Mouse (Mus musculus) embryonic facial prominence, embryonic 12.5 days (tissue): ENCODE results near the gene H6pd. TPM values are rescaled to one million over a fixed set of nuclear protein-coding genes. Genes with fewer than 3 reads are reported as not detected.
"Not testable (repeated sequence)": the region's sequence is repeated elsewhere in the genome, so short reads cannot be mapped to it uniquely, and the experiment has no call there.

Experiments used
- ATAC-seq: fragments of 200-750 bp; cut with Nextera tagmentation; 2 replicates; pipeline ENCODE4 v1.8.0; 2017; ENCODE audit not compliant: insufficient number of reproducible peaks, insufficient read depth, low FRiP score, low TSS enrichment
- H3K27ac ChIP-seq: fragments of 300-500 bp; sonication (generic); 2 replicates; pipeline ENCODE4 v1.5.1; 2016; ENCODE audit warnings: mild to moderate bottlenecking
- H3K27me3 ChIP-seq: fragments of 300-500 bp; sonication (generic); 2 replicates; pipeline ENCODE4 v1.6.1; 2016; ENCODE audit warnings: mild to moderate bottlenecking, moderate library complexity
- H3K36me3 ChIP-seq: fragments of 300-500 bp; sonication (generic); 2 replicates; pipeline ENCODE4 v1.6.1; 2016; ENCODE audit warnings: mild to moderate bottlenecking
- H3K4me1 ChIP-seq: fragments of 300-500 bp; sonication (generic); 2 replicates; pipeline ENCODE4 v1.6.1; 2016
- H3K4me2 ChIP-seq: fragments of 300-500 bp; sonication (generic); replicated peaks from 2 replicates; pipeline ENCODE4 v1.6.1; 2016; ENCODE audit warnings: mild to moderate bottlenecking, moderate library complexity
- H3K4me3 ChIP-seq: fragments of 300-500 bp; sonication (generic); 2 replicates; pipeline ENCODE4 v1.5.1; 2016; ENCODE audit warnings: mild to moderate bottlenecking
- H3K9ac ChIP-seq: fragments of 300-500 bp; sonication (generic); 2 replicates; pipeline ENCODE4 v1.6.1; 2016; ENCODE audit warnings: mild to moderate bottlenecking, moderate library complexity
- H3K9me3 ChIP-seq: fragments of 300-500 bp; sonication (generic); 2 replicates; pipeline ENCODE4 v1.6.1; 2016; ENCODE audit warnings: mild to moderate bottlenecking, moderate library complexity
- WGBS: fragments of 180-500 bp; shearing (Covaris S2); methylation state at CpG from one replicate; pipeline ENCODE4 v1.1.7; 2016; 5-methylcytosine and 5-hydroxymethylcytosine counted together
- polyA plus RNA-seq: library from polyadenylated mRNA; unstranded; fragments of >200 nt; fragmentation: Nextera tagmentation; extraction: Ambion mirVana; gene quantifications from 2 replicates; pipeline ENCODE4 v1.2.1, GENCODE M21; 2016

The H6pd gene
- polyA plus RNA-seq, 1 experiment from 2014 or later, result 8.4 TPM

- H3K4me2 ChIP-seq, H3K4me1 ChIP-seq, H3K27ac ChIP-seq, ATAC-seq, H3K27me3 ChIP-seq, H3K4me3 ChIP-seq, H3K9me3 ChIP-seq, H3K9ac ChIP-seq, H3K36me3 ChIP-seq: not testable (repeated sequence)
- WGBS, result 68% methylated on average over 1 of the region's 1 CpGs
Measured at GRCm38 (mm10) chr4:150040856-150041255, 32.0 kb upstream of the H6pd start.

- Histone ChIP-seq H3K4me3 (no peak overlapping the region), H3K4me1 (no peaks in the 10 kb centered on the region), H3K36me3 (no peaks in the 10 kb centered on the region), H3K27ac (no peak overlapping the region), H3K9me3 (no peaks in the 10 kb centered on the region), H3K9ac (no peak overlapping the region), H3K27me3 (peaks cover 8% of the 10 kb centered on the region), H3K4me2 (no peak overlapping the region)
- ATAC-seq, result no peak
- WGBS, result 75% methylated on average over 9 of the region's 9 CpGs
Measured at GRCm38 (mm10) chr4:150040003-150040581, 31.3 kb upstream of the H6pd start.

- Histone ChIP-seq H3K9me3 (no peaks in the 10 kb centered on the region), H3K36me3 (no peaks in the 10 kb centered on the region), H3K4me2 (no peak overlapping the region), H3K4me3 (no peak overlapping the region), H3K27me3 (peaks cover 24% of the 10 kb centered on the region), H3K27ac (no peak overlapping the region), H3K9ac (no peak overlapping the region), H3K4me1 (peaks cover 2% of the 10 kb centered on the region; the same call in 1 of the 2 replicates)
- no peak for ATAC-seq
- WGBS, result 87% methylated on average over 7 of the region's 7 CpGs
Measured at GRCm38 (mm10) chr4:150038533-150038932, 29.7 kb upstream of the H6pd start.

- no peak overlapping the region for H3K4me3 ChIP-seq
- H3K36me3 ChIP-seq, result no peaks in the 10 kb centered on the region
- peaks cover 14% of the 10 kb centered on the region for H3K4me1 ChIP-seq
- no peak overlapping the region for H3K27ac ChIP-seq
- ATAC-seq, result no peak
- WGBS, result 82% methylated on average over 6 of the region's 6 CpGs
- no peak overlapping the region for H3K9ac ChIP-seq
- no peaks in the 10 kb centered on the region for H3K9me3 ChIP-seq
- no peak overlapping the region for H3K4me2 ChIP-seq
- H3K27me3 ChIP-seq, result peaks cover 47% of the 10 kb centered on the region
Measured at GRCm38 (mm10) chr4:150036094-150036493, 27.3 kb upstream of the H6pd start.

- Histone ChIP-seq H3K27ac (no peak overlapping the region), H3K4me2 (no peak overlapping the region), H3K9ac (no peak overlapping the region), H3K36me3 (no peaks in the 10 kb centered on the region), H3K27me3 (peaks cover 55% of the 10 kb centered on the region), H3K4me1 (peaks cover 20% of the 10 kb centered on the region), H3K4me3 (no peak overlapping the region), H3K9me3 (no peaks in the 10 kb centered on the region)
- ATAC-seq, result no peak
- WGBS, result 14% methylated on average over 10 of the region's 10 CpGs
Measured at GRCm38 (mm10) chr4:150035280-150035679, 26.5 kb upstream of the H6pd start.

GRCm38 (mm10) chr4:150033261-150033671 is 24.4 kb upstream of the H6pd start:
- Histone ChIP-seq H3K27me3 (peaks cover 73% of the 10 kb centered on the region), H3K27ac (no peak overlapping the region), H3K9ac (peak overlapping the region; percentile 19; the same call in 1 of the 2 replicates), H3K9me3 (no peaks in the 10 kb centered on the region), H3K4me3 (peak overlapping the region; percentile 32), H3K4me1 (peaks cover 34% of the 10 kb centered on the region), H3K36me3 (no peaks in the 10 kb centered on the region), H3K4me2 (peak overlapping the region; percentile 59)
- WGBS, result 2% methylated on average over 31 of the region's 31 CpGs
- 0 out of 2 replicates have a peak, but pooled peaks have one; percentile 25 for ATAC-seq

GRCm38 (mm10) chr4:150031234-150031890 is 22.5 kb upstream of the H6pd start:
- Histone ChIP-seq H3K27me3 (peaks cover 93% of the 10 kb centered on the region), H3K9me3 (no peaks in the 10 kb centered on the region), H3K4me3 (peak overlapping the region; percentile 44), H3K36me3 (no peaks in the 10 kb centered on the region), H3K4me2 (peak overlapping the region; percentile 91), H3K4me1 (peaks cover 34% of the 10 kb centered on the region), H3K9ac (no peak overlapping the region), H3K27ac (no peak overlapping the region)
- WGBS, result 13% methylated on average over 14 of the region's 14 CpGs
- ATAC-seq, result no peak

GRCm38 (mm10) chr4:150030449-150031233 is 21.8 kb upstream of the H6pd start:
- no peaks in the 10 kb centered on the region for H3K9me3 ChIP-seq
- no peak overlapping the region for H3K27ac ChIP-seq
- no peak for ATAC-seq
- H3K4me3 ChIP-seq, result peak overlapping the region; percentile 44
- H3K9ac ChIP-seq, result peak overlapping the region; percentile 48
- peaks cover 34% of the 10 kb centered on the region for H3K4me1 ChIP-seq
- H3K36me3 ChIP-seq, result no peaks in the 10 kb centered on the region
- WGBS, result under 1% methylated on average over 28 of the region's 28 CpGs
- H3K4me2 ChIP-seq, result peak overlapping the region; percentile 91
- peaks cover 88% of the 10 kb centered on the region for H3K27me3 ChIP-seq

- Histone ChIP-seq H3K27me3 (peaks cover 82% of the 10 kb centered on the region), H3K9me3 (no peaks in the 10 kb centered on the region), H3K4me1 (peaks cover 34% of the 10 kb centered on the region), H3K27ac (no peak overlapping the region), H3K4me3 (peak overlapping the region; percentile 44), H3K4me2 (peak overlapping the region; percentile 91), H3K9ac (no peak overlapping the region), H3K36me3 (no peaks in the 10 kb centered on the region)
- 3% methylated on average over 11 of the region's 11 CpGs for WGBS
- no peak for ATAC-seq
Measured at GRCm38 (mm10) chr4:150029885-150030284, 21.1 kb upstream of the H6pd start.

- H3K9ac ChIP-seq, result no peak overlapping the region
- H3K27ac ChIP-seq, result no peak overlapping the region
- no peaks in the 10 kb centered on the region for H3K4me1 ChIP-seq
- peaks cover 22% of the 10 kb centered on the region for H3K27me3 ChIP-seq
- WGBS, result 69% methylated on average over 7 of the region's 7 CpGs
- H3K9me3 ChIP-seq, result no peaks in the 10 kb centered on the region
- no peak for ATAC-seq
- no peaks in the 10 kb centered on the region for H3K36me3 ChIP-seq
- H3K4me3 ChIP-seq, result no peak overlapping the region
- H3K4me2 ChIP-seq, result no peak overlapping the region
Measured at GRCm38 (mm10) chr4:150023518-150023917, 14.7 kb upstream of the H6pd start.

GRCm38 (mm10) chr4:150019741-150020380 is 11.0 kb upstream of the H6pd start:
- Histone ChIP-seq H3K4me2 (no peak overlapping the region), H3K9ac (no peak overlapping the region), H3K9me3 (no peaks in the 10 kb centered on the region), H3K27me3 (peaks cover 4% of the 10 kb centered on the region; the same call in 1 of the 2 replicates), H3K36me3 (no peaks in the 10 kb centered on the region), H3K4me3 (no peak overlapping the region), H3K4me1 (no peaks in the 10 kb centered on the region), H3K27ac (no peak overlapping the region)
- ATAC-seq, result no peak
- WGBS, result 85% methylated on average over 15 of the region's 15 CpGs
